Mouse (Mus musculus): Measurements from ENCODE around the gene Itgb7.
A peak's percentile ranks its signal among the peaks of the same experiment; 100 is the strongest.
"Not testable (repeated sequence)": the region's sequence is repeated elsewhere in the genome, so short reads cannot be mapped to it uniquely, and the experiment has no call there.

Gene Itgb7

DNA sequence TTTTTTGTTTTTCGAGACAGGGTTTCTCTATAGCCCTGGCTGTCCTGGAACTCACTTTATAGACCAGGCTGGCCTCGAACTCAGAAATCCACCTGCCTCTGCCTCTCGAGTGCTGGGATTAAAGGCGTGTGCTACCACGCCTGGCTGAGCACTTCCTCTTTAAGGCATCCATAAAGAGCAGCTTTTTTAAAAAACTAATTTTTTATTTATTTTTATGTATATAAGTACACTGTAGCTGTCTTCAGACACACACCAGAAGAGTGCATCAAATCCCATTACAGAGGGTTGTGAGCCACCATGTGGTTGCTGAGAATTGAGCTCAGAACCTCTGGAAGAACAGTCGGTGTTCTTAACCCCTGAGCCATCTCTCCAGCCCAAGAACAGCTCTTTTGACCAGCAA is 6.1 kb downstream of the Itgb7 start:
- not testable (repeated sequence) for DNase-seq (ENCODE audit: low spot score)

DNA sequence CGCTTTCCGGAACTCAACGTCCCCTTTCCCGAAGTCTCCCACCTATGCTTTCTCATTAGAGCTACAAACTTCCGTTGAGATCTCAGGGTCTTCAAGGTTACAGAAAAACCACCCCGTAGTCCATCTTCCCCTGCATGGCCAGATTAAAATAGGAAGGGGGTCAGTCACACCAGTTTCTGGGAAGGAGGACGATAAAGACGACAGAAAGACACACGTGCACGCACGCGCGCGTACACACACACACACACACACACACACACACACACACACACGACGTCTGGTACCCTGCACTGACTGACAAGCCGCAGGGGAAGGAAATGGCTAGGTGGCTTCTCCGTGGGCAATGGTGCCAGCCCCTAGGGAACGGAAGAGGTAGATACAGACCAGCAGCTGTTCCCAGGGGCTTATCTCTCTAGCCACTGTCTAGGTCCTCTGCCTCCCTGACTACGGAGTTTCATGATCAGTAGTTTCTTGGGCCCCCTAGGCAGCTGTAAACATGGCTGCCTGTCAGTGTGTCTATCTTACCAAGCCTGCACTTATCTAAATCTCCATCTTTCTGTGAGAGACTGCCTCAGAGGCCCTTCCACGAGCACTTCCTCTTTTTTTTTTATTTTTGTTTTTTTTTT is 6.6 kb downstream of the Itgb7 start:
- DNase-seq (ENCODE audit: low spot score) = peak; percentile 86

DNA sequence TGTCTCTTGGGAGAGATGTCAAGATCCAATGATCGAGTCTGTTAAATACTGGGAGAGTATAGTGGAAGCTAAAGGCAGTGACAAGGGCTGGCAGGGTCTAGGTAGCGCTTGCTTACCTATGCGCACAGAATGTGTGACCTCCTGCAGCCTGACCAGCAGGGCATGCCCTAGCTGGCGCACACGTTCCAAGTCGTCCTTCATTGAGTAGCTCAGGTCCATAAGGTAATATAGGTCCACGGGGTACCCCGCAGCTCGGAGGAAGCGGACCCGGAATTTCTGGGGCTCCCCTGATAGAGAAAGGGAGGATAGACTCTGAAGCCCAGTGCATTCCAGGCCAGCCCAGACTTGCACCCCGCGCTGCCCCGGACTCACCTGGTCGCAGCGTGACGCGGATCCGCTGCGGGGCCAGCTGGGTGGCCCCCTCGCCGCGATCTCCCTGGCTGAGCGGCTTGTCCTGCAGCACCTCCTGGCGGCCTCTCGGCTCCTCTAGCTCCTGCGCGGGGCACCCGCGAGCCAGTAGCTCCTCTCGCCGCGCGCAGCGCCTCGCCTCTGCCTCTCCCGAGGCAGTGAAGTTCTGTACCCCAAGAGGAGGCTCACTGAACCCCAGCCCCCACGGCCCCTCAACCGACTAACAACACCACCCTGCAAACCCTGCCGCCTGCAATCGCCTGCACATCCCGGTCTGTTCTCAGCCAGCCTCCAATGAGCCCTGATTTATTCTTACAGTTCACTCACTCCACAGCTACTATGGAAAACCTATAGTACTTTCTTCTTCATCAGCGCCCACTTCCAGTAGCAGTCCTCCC is 7.4 kb downstream of the Itgb7 start:
- peak; percentile 80 for DNase-seq (ENCODE audit: low spot score)

GRCm38 (mm10) chr15:102222386-102222785 is 9.4 kb downstream of the Itgb7 start:
- DNase-seq (ENCODE audit: low spot score) = no peak

GRCm38 (mm10) chr15:102217325-102217724 is 14.4 kb downstream of the Itgb7 start:
- no peak for DNase-seq (ENCODE audit: low spot score)

GRCm38 (mm10) chr15:102216459-102217228 is 15.1 kb downstream of the Itgb7 start:
- no peak for DNase-seq (ENCODE audit: low spot score)

- DNase-seq (ENCODE audit: low spot score) = no peak
Observed at GRCm38 (mm10) chr15:102215624-102216023, 16.1 kb downstream of the Itgb7 start.

- no peak for DNase-seq (ENCODE audit: low spot score)
Observed at GRCm38 (mm10) chr15:102214132-102214531, 17.6 kb downstream of the Itgb7 start.

DNA sequence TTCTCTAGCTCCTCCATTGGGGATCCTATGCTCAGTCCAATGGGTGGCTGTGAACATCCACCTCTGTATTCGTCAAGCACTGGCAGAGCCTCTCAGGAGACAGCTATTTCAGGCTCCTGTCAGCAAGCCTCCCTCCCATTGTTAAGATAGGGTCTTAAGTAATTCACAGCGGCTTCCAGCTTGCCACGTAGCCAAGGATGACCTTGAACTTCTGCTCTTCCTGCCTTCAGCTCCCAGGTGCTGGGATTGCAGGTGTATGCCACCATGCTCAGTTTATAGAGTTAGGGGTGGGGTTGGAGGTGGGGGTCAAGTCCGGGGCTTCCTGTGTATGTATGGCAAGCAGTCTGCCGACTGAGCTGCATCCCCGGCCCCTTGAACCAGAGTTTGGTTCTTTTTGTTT is 19.8 kb downstream of the Itgb7 start:
- no peak for DNase-seq (ENCODE audit: low spot score)

DNA sequence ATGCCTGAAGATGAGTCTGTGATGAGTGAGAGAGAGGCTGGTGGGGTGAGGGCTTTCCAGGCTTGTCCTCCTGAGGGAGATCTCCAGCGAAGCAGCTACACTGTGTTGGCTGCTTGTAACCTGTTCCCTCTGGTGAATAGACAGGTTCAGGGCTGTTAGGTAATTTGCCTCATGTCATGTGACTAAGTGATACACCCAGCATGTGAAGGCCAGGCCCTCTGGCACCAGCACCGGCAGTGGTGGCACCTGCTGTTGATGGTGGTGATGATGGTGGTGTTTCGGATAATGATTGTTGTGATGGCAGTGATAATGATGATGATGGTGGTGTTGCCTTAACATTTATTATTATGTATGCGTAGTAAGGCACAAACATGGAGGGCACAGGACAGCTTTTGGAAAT is 20.9 kb downstream of the Itgb7 start:
- no peak for DNase-seq (ENCODE audit: low spot score)

DNA sequence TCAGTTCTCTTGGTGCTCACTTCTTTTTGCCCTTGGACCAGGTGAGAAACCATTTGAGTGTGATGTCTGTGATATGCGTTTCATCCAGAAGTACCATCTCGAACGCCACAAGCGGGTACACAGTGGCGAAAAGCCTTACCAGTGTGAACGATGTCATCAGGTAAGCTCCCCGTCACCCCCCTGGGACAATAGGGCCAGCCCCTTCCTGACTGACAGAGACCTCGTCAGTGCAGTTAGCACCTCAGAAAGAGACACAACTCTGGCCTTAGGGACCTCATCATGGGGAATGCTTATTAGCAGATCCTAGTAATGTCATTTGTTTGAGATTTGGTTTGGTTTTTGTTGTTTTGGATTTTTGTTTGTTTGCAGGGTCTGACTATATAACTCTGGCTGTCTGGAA is 22.6 kb downstream of the Itgb7 start:
- no peak for DNase-seq (ENCODE audit: low spot score)

- peak; percentile 33 for DNase-seq (ENCODE audit: low spot score)
Observed at GRCm38 (mm10) chr15:102208092-102208561, 23.6 kb downstream of the Itgb7 start.

DNA sequence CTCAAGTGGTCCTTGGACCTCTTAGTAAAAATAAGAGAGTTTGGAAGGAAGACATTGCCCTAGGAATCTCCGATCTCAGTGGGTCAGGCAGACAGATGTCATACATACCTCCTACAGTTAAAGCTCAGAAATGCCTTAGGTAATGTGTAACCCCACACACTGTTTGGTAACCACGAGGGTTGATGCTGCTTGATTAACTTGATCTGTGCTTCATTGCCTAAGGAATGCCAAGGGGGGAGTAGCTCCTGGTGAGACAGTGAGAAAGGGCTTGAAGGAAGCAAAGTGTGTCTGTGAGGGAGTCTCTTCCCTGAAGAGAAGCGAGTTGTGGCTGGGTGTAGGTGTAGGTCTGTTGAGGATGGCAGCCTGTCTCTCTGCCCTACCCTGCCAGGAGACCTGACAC is 24.4 kb downstream of the Itgb7 start:
- no peak for DNase-seq (ENCODE audit: low spot score)

DNA sequence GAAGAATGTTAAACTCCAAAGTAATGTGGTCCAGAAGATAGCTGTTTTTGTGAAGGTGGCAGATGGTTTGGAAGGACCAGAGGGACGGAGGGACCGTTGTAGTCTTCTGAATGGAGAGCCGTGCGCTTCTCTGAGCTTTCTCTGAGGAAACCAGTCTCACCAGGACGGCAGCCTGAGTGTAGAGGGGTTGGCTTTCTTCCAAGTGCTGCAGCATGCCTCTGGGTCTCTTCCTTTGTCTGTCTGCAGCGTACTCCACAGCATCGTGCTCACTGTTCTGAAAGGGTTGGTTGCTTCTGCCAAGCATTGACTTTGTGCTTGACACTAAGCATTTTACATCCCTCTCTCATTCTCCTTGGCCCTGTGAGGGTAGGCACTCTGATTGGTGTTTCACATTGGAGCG is 26.0 kb downstream of the Itgb7 start:
- DNase-seq (ENCODE audit: low spot score) = peak; percentile 38

DNA sequence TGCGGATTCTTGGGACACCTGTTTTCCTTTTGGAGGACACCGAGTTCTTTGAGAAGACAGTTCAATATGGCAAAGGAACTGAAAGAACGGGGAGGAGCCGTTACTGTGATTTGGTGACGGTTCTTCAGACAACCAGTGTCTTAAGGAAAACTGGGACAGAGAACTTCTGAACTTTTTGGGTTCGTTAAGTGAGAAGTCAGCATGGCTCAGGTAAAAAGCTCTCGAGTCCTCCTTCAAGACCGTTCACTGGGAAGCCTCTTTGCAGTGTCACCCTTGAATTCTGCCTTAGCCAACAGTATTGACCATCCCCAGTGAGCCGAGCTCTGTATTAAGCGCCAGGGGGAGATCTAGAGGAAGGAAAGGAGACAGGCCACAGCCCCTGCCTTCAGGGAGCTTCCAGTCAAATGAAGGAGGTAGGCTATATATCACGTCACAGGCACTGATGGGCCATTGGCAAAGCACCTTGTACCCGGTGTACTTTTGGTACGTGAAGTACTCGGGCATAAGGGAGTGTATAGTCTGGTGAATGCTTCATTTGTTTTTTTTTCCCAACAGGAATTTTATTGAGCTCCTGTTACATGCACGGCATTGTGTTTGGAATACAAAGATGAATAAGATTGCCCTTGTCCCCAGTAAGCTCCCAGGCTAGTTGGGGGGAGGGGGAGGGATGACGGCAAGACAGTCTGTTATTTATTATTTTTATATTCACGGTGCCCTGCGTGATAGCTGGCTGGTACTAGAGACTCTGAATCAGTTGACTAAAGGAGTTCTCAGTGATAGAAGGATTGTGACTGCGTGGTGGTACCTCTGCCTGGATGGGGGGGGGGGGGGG is 26.9 kb downstream of the Itgb7 start, which contains the start of gene Csad:
Gene Csad (minus strand): TSS at position 51 of the 832 bp plus-strand sequence.
- no peak for DNase-seq (ENCODE audit: low spot score)

GRCm38 (mm10) chr15:102203835-102204381 is 27.8 kb downstream of the Itgb7 start:
- DNase-seq (ENCODE audit: low spot score) = peak; percentile 72

GRCm38 (mm10) chr15:102202971-102203834 is 28.5 kb downstream of the Itgb7 start, which contains the start of gene Zfp740:
Gene Zfp740, plus strand, starts transcription at chr15:102203249.
- peak; percentile 93 for DNase-seq (ENCODE audit: low spot score)

DNA sequence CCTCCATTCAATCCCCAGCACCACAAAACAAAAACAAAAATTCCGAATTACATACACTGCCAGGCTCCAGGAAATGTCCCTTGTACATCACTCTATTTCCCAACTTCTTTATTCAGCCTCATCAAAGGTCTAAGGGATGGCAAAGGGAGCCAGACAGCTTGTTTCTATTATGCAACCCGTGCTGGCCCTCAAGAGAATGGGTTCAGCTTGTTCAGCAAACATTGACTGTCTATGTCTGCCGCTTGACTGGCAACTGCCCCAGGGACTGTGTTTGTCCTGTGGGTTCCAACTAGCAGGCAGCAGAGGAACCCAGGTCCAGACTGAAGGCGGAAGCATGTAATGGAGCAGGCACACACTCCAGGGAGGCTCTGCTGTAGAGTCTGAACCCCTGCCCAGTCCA is 32.9 kb downstream of the Itgb7 start:
- DNase-seq (ENCODE audit: low spot score) = no peak

GRCm38 (mm10) chr15:102195373-102195772 is 36.4 kb downstream of the Itgb7 start:
- DNase-seq (ENCODE audit: low spot score) = no peak

DNA sequence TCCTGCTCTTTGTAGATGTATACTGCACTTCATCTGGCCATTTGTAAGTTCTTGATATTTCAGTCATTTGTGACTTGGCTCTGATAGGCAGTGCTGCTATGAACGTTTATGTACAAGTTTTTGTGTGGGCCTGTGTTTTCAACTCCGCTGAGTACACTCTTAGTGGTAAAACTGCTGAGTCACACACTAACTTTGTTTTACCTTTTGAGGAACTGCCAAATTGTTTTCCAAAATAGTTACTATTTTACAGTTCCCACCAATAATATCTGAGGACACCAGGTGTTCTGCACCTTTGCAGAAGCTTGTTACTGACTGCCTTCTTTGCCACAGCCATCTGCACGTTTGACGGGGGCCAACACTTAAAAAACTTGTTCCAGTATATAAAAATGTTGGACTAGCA is 37.3 kb downstream of the Itgb7 start:
- no peak for DNase-seq (ENCODE audit: low spot score)

Data from T-cell, adult 2 months (primary cell).